Mouse (Mus musculus): ENCODE measurements around the gene Rps9. TPM values are rescaled to one million over a fixed set of nuclear protein-coding genes. Genes with fewer than 3 reads are reported as not detected.
"Not testable (repeated sequence)": the region's sequence is repeated elsewhere in the genome, so short reads cannot be mapped to it uniquely, and the experiment has no call there.

Gene Rps9
- polyA plus RNA-seq, 1 experiment from 2014 or later: 1,406 TPM

DNA sequence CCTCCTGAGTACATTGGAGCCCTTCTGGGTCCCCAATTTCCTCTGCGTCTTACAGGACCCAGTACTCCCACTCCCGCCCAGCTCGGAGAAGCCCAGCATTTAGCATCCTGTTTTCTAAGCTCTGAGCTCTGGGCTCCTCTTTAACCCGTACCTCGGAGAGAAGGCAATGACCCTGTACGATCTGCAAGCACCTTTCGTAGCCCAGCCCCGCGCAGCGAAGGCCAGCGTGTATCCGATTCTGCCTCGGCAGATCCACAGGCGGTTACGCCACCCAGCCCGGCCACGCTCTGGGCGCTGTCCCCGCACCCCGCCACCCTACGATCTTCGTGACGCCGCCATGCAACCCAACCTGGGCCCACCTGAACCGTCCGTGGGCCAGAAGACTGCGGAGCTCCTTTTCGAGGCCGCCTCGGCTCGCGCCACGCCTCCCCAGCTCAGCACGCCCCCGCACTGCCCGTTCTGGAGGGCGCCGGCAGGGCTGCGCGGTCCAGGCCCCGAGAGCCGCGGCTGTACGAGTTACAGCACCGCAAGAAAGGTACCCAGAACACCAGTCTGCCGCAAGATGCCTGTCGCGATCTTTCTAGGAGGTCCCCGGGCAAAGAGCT, 11.3 kb upstream of the Rps9 start, which contains the start of gene Tsen34:
Tsen34 (plus strand) TSS at position 482 of the 605 bp plus-strand sequence.
- H3K9ac ChIP-seq (replicated peaks; ENCODE audit: low read length): peak within 1 kb of the TSS; percentile 87
- ATAC-seq (replicated peaks; ENCODE audit: insufficient number of reproducible peaks, low FRiP score, low TSS enrichment, low read depth) (peak; percentile 72; the same call in 1 of the 2 replicates), DNase-seq (ENCODE audit: low spot score) (peak; percentile 25)
- H3K4me2 ChIP-seq (ENCODE audit: low read depth, low read length): peak within 1 kb of the TSS; percentile 81
- H3K4me1 ChIP-seq (ENCODE audit: control insufficient read depth, insufficient read depth, low read length): no peaks in the 10 kb centered on the region
- H3K27ac ChIP-seq (replicated peaks; ENCODE audit: low read depth, low read length): peak within 1 kb of the TSS; percentile 95
- WGBS: under 1% methylated on average over 49 of the region's 49 CpGs
- no peaks in the 10 kb centered on the region for H3K27me3 ChIP-seq (ENCODE audit: control insufficient read depth, insufficient read depth, low read length)
- H3K36me3 ChIP-seq (replicated peaks; ENCODE audit: control insufficient read depth, insufficient read depth, low read depth, low read length): no peaks in the 10 kb centered on the region; the same call in 1 of the 2 replicates
- peak within 1 kb of the TSS; percentile 70 for H3K4me3 ChIP-seq (ENCODE audit: low read depth, low read length)
- no peaks in the 10 kb centered on the region for H3K9me3 ChIP-seq (replicated peaks; ENCODE audit: control insufficient read depth, low read length)

DNA sequence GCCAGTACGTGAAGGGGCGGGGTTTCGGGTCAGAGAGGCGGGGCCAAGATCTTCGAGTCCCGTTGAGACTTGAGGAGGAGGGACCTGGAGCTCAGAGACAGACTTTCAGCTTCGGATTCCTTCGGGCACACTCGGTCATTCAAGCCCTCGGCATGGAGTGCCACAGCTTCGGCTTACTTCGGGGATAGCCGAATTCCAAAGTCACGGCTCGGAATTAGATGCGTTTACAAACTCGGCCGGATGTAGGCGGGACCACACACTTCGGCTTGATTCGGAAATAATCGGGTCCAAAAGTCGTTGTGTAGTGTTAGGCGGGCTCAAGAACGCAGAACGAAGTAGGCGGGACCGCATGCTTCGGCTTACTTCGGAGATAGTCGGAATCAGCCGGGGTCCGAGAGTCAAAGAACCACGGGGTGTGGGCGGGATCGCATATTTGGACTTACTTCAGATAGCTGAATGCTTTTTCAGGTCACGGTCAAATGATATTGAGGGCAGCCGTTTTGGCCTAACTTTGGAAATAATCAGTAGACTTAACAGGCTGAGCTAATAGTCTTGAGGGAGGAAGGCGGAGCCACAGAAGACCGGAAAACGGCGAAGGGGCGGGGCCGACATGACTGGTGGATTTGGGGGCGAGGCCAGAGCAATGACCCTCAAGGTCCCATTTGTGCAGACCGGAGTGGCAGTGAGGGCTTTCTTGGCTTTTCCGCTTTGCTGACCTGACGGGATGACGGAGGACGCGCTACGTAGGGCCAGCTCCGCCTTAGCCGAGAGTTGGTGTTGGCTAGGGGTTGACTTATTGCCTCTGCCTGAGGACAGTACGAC, 10.6 kb upstream of the Rps9 start, which contains the start of gene Mboat7:
Mboat7 (minus strand) TSS at position 537 of the 822 bp plus-strand sequence.
- H3K4me3 ChIP-seq (ENCODE audit: low read depth, low read length): peak within 1 kb of the TSS; percentile 70
- ATAC-seq (replicated peaks; ENCODE audit: insufficient number of reproducible peaks, low FRiP score, low TSS enrichment, low read depth) (peak; percentile 88), DNase-seq (ENCODE audit: low spot score) (peak; percentile 98)
- peak within 1 kb of the TSS; percentile 81 for H3K4me2 ChIP-seq (ENCODE audit: low read depth, low read length)
- under 1% methylated on average over 55 of the region's 55 CpGs for WGBS
- H3K27ac ChIP-seq (replicated peaks; ENCODE audit: low read depth, low read length): peak within 1 kb of the TSS; percentile 95
- H3K9me3 ChIP-seq (replicated peaks; ENCODE audit: control insufficient read depth, low read length): no peaks in the 10 kb centered on the region
- no peaks in the 10 kb centered on the region for H3K27me3 ChIP-seq (ENCODE audit: control insufficient read depth, insufficient read depth, low read length)
- H3K36me3 ChIP-seq (replicated peaks; ENCODE audit: control insufficient read depth, insufficient read depth, low read depth, low read length): no peaks in the 10 kb centered on the region; the same call in 1 of the 2 replicates
- no peaks in the 10 kb centered on the region for H3K4me1 ChIP-seq (ENCODE audit: control insufficient read depth, insufficient read depth, low read length)
- peak within 1 kb of the TSS; percentile 87 for H3K9ac ChIP-seq (replicated peaks; ENCODE audit: low read length)

DNA sequence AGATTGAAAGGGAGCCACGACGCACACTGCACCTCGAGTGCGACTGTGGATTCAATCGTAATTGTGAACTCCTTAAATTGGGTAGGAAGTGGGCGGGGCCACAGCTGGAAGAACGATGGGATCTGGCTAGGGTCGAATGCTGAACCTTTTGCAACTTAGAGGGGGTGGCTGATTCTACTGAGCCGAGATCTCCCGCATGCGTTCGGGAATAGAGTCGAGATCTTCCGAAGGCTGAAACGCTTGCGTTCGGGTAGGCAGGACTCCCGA, 10.1 kb upstream of the Rps9 start:
- Histone ChIP-seq H3K27ac (replicated peaks; ENCODE audit: low read depth, low read length) (peak overlapping the region; percentile 95), H3K4me3 (ENCODE audit: low read depth, low read length) (peak overlapping the region; percentile 70), H3K9me3 (replicated peaks; ENCODE audit: control insufficient read depth, low read length) (no peaks in the 10 kb centered on the region), H3K9ac (replicated peaks; ENCODE audit: low read length) (peak overlapping the region; percentile 87), H3K27me3 (ENCODE audit: control insufficient read depth, insufficient read depth, low read length) (no peaks in the 10 kb centered on the region), H3K4me2 (ENCODE audit: low read depth, low read length) (peak overlapping the region; percentile 81), H3K4me1 (ENCODE audit: control insufficient read depth, insufficient read depth, low read length) (no peaks in the 10 kb centered on the region), H3K36me3 (replicated peaks; ENCODE audit: control insufficient read depth, insufficient read depth, low read depth, low read length) (no peaks in the 10 kb centered on the region; the same call in 1 of the 2 replicates)
- no peak for DNase-seq (ENCODE audit: low spot score)
- under 1% methylated on average over 18 of the region's 18 CpGs for WGBS
- ATAC-seq (replicated peaks; ENCODE audit: insufficient number of reproducible peaks, low FRiP score, low TSS enrichment, low read depth): no peak; the same call in 1 of the 2 replicates

DNA sequence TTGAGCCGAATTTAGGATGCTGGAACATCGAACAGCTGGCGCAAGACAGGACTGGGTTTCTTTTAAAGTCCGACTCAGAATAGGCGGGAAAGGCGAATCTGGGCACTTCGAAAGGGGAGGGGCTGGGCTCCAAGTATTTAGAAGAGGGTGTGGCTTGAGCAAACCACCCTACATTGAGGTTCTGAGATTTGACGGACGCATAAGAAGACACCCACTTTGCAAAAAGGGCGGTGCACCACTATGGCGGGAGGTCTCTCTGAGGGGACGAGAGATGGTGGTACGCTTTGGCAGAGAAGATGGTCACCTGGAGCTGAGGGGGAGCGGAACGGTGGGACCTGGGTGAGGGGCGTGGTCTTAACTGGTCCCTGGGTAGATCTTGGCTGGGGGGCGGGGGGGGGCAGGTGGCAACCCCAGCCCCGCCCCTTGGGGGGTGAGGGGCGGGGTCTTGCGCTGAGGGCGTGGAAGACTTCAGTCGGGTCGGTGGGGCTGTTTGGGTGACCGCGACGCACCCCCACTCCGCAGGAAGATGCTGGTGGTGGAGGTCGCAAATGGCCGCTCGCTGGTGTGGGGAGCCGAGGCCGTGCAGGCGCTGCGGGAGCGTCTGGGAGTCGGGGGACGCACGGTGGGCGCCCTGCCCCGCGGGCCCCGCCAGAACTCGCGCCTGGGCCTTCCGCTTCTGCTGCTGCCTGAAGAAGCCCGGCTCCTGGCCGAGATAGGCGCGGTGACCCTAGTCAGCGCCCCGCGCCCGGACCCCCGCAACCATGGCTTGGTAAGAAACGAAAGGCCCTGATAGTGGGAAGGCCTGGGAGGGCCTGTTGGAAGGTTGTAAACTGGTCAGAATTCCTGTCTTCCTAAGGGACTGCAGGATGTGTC, 9.5 kb upstream of the Rps9 start:
- H3K27ac ChIP-seq (replicated peaks; ENCODE audit: low read depth, low read length): peak overlapping the region; percentile 95
- H3K4me1 ChIP-seq (ENCODE audit: control insufficient read depth, insufficient read depth, low read length): no peaks in the 10 kb centered on the region
- under 1% methylated on average over 35 of the region's 55 CpGs for WGBS
- H3K9me3 ChIP-seq (replicated peaks; ENCODE audit: control insufficient read depth, low read length): no peaks in the 10 kb centered on the region
- H3K27me3 ChIP-seq (ENCODE audit: control insufficient read depth, insufficient read depth, low read length): no peaks in the 10 kb centered on the region
- peak; percentile 91 for DNase-seq (ENCODE audit: low spot score)
- peak; percentile 46 for ATAC-seq (replicated peaks; ENCODE audit: insufficient number of reproducible peaks, low FRiP score, low TSS enrichment, low read depth)
- peak overlapping the region; percentile 87 for H3K9ac ChIP-seq (replicated peaks; ENCODE audit: low read length)
- H3K4me3 ChIP-seq (ENCODE audit: low read depth, low read length): peak overlapping the region; percentile 70
- H3K36me3 ChIP-seq (replicated peaks; ENCODE audit: control insufficient read depth, insufficient read depth, low read depth, low read length): no peaks in the 10 kb centered on the region; the same call in 1 of the 2 replicates
- H3K4me2 ChIP-seq (ENCODE audit: low read depth, low read length): peak overlapping the region; percentile 81

DNA sequence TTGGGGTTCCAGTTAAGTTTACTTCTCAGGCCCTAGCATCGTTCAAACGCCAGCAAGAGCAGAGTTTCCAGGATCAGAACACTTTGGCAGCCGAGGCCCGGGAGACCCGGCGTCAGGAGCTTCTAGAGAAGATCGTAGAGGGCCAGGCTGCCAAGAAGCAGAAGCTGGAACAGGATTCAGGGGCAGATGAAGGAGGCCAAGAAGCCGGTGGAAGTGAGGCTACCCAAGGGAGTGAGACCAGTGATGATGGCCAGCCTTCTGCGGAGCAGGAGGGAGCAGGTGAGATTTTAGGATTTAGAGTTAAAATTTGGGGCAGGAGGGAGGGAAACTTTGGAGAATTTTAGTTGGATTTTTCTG, 8.9 kb upstream of the Rps9 start:
- H3K9me3 ChIP-seq (replicated peaks; ENCODE audit: control insufficient read depth, low read length); ATAC-seq (replicated peaks; ENCODE audit: insufficient number of reproducible peaks, low FRiP score, low TSS enrichment, low read depth); H3K27me3 ChIP-seq (ENCODE audit: control insufficient read depth, insufficient read depth, low read length); H3K4me1 ChIP-seq (ENCODE audit: control insufficient read depth, insufficient read depth, low read length); DNase-seq (ENCODE audit: low spot score); H3K36me3 ChIP-seq (replicated peaks; ENCODE audit: control insufficient read depth, insufficient read depth, low read depth, low read length): not testable (repeated sequence)
- Histone ChIP-seq H3K4me3 (ENCODE audit: low read depth, low read length) (peak overlapping the region; percentile 70), H3K9ac (replicated peaks; ENCODE audit: low read length) (peak overlapping the region; percentile 75), H3K27ac (replicated peaks; ENCODE audit: low read depth, low read length) (peak overlapping the region; percentile 95; the same call in 1 of the 2 replicates), H3K4me2 (ENCODE audit: low read depth, low read length) (peak overlapping the region; percentile 81)
- 3% methylated on average over 9 of the region's 9 CpGs for WGBS

GRCm38 (mm10) chr7:3698471-3698870, 5.3 kb upstream of the Rps9 start:
- Histone ChIP-seq H3K4me1 (ENCODE audit: control insufficient read depth, insufficient read depth, low read length) (no peaks in the 10 kb centered on the region), H3K36me3 (replicated peaks; ENCODE audit: control insufficient read depth, insufficient read depth, low read depth, low read length) (no peaks in the 10 kb centered on the region; the same call in none of the 2 replicates), H3K4me2 (ENCODE audit: low read depth, low read length) (no peak overlapping the region), H3K9me3 (replicated peaks; ENCODE audit: control insufficient read depth, low read length) (no peaks in the 10 kb centered on the region), H3K9ac (replicated peaks; ENCODE audit: low read length) (no peak overlapping the region), H3K27me3 (ENCODE audit: control insufficient read depth, insufficient read depth, low read length) (no peaks in the 10 kb centered on the region), H3K4me3 (ENCODE audit: low read depth, low read length) (no peak overlapping the region), H3K27ac (replicated peaks; ENCODE audit: low read depth, low read length) (no peak overlapping the region)
- ATAC-seq (replicated peaks; ENCODE audit: insufficient number of reproducible peaks, low FRiP score, low TSS enrichment, low read depth) (no peak), DNase-seq (ENCODE audit: low spot score) (no peak)
- 95% methylated on average over 6 of the region's 6 CpGs for WGBS

DNA sequence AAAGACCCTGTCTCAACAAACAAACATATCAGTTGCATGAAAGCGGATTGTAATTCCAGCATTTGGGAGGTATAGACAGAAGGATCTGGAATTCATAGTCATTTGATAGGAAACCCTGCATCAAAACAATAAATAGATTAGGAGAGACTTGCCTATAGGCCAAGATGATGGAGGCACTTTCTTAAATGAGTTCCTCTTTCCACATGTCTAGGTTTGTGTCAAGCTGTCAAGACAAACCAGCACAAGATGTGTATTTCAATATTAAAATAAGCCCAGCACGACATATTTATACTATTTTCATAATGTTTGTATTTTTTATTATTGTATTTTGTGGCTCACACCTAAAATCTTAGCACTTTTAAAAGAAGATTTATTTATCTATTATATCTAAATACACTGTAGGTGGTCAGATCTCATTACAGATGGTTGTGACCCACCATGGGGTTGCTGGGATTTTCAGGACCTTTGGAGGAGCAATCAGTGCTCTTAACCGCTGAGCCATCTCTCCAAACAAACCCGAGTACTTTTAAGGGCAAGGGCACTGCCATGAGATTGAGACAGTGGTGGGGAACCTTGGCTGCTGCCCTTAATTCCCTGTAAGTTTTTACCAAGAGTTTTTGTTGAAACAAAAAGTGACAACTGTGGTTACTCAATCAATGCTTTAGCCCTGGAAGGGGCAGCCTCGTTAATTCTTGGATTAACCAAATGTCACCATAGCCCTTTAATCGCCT, 480 bp upstream of the Rps9 start:
- Histone ChIP-seq H3K27me3 (ENCODE audit: control insufficient read depth, insufficient read depth, low read length) (no peaks in the 10 kb centered on the region), H3K36me3 (replicated peaks; ENCODE audit: control insufficient read depth, insufficient read depth, low read depth, low read length) (peaks cover 4% of the 10 kb centered on the region), H3K9me3 (replicated peaks; ENCODE audit: control insufficient read depth, low read length) (no peaks in the 10 kb centered on the region), H3K4me3 (ENCODE audit: low read depth, low read length) (peak overlapping the region; percentile 62), H3K4me1 (ENCODE audit: control insufficient read depth, insufficient read depth, low read length) (peaks cover 4% of the 10 kb centered on the region; the same call in 1 of the 2 replicates), H3K4me2 (ENCODE audit: low read depth, low read length) (peak overlapping the region; percentile 37), H3K9ac (replicated peaks; ENCODE audit: low read length) (peak overlapping the region; percentile 70), H3K27ac (replicated peaks; ENCODE audit: low read depth, low read length) (0 out of 2 replicates have a peak overlapping the region, but pooled peaks have one; percentile 53)
- ATAC-seq (replicated peaks; ENCODE audit: insufficient number of reproducible peaks, low FRiP score, low TSS enrichment, low read depth) (peak; percentile 45), DNase-seq (ENCODE audit: low spot score) (no peak)
- 19% methylated on average over 6 of the region's 6 CpGs for WGBS
